Mouse (Mus musculus) embryonic stem cell, embryonic (primary cell): Measurements from ENCODE around the gene Zfp719.

Experiments used
- CTCF ChIA-PET, 4 experiments: fragments of 300-600 bp in 2 of 4; fragments of 350-600 bp in 2 of 4; sonication (Branson Sonifier 250); formaldehyde crosslinking; loops; one replicate each; lab custom pipeline; 2022; ENCODE audit warnings: inconsistent platforms in 2 of 4; lab: Charles Lee
- POLR2A ChIA-PET, 4 experiments: fragments of 300-600 bp in 2 of 4; fragments of 350-600 bp in 2 of 4; sonication (Branson Sonifier 250); formaldehyde crosslinking; loops; one replicate each; lab custom pipeline; 2022; ENCODE audit warnings: antibody characterized with exemption in 4 of 4, inconsistent platforms in 1 of 4; lab: Charles Lee

The Zfp719 gene

GRCm38 (mm10) chr7:43637118-43637517 lies 57.7 kb downstream of the Zfp719 start:
- CTCF ChIA-PET = no interaction called here
- POLR2A ChIA-PET = interaction anchor here in 3 of 4 experiments (0.6 to 2.4 kb wide), 6 partner anchors 9 to 860 kb away, joined by 3 to 11 read pairs (median 4); no protein-coding TSS in a partner anchor

- POLR2A ChIA-PET = interaction anchor here in 2 of 4 experiments (0.9 to 3.5 kb wide), 9 partner anchors 8 to 41 kb away, joined by 3 to 20 read pairs (median 5); partner anchors contain the start of genes Zfp819 (in 2 of the 2) and Ceacam18 (in 1 of the 2)
- CTCF ChIA-PET = interaction anchor here in 2 of 4 experiments (0.6 to 2.0 kb wide), 3 partner anchors 9 to 11 kb away, joined by 3 to 8 read pairs (median 3); no protein-coding TSS in a partner anchor
These were observed 63.2 kb downstream of the Zfp719 start for GRCm38 (mm10) chr7:43642587-43642986.
